Mouse (Mus musculus) stomach, embryonic 14.5 days (tissue): ENCODE data around the gene Kmt2d. TPM values are rescaled to one million over a fixed set of nuclear protein-coding genes. Genes with fewer than 3 reads are reported as not detected.

ENCODE experiments used
- ATAC-seq: fragments of 200-750 bp; cut with Nextera tagmentation; 2 replicates; pipeline ENCODE4 v1.8.0; 2017; ENCODE audit warnings: low read depth, moderate TSS enrichment; ENCODE audit not compliant: insufficient number of reproducible peaks, insufficient read depth, low FRiP score
- H3K27ac ChIP-seq: fragments of 300-500 bp; sonication (generic); 2 replicates; pipeline ENCODE4 v1.5.1; 2014; ENCODE audit warnings: mild to moderate bottlenecking, low read length, moderate library complexity, mixed read lengths
- H3K27me3 ChIP-seq: fragments of 300-500 bp; sonication (generic); 2 replicates; pipeline ENCODE4 v1.6.1; 2014; ENCODE audit warnings: low read length, control low read depth, mixed read lengths; ENCODE audit not compliant: control insufficient read depth, insufficient read depth
- H3K36me3 ChIP-seq: fragments of 300-500 bp; sonication (generic); 2 replicates; pipeline ENCODE4 v1.6.1; 2014; ENCODE audit warnings: mild to moderate bottlenecking, control low read depth, low read length, moderate library complexity, mixed read lengths; ENCODE audit not compliant: control insufficient read depth, insufficient read depth
- H3K4me1 ChIP-seq: fragments of 300-500 bp; sonication (generic); 2 replicates; pipeline ENCODE4 v1.6.1; 2014; ENCODE audit warnings: low read length, control low read depth, mixed read lengths; ENCODE audit not compliant: control insufficient read depth, insufficient read depth
- H3K4me2 ChIP-seq: fragments of 300-500 bp; sonication (generic); replicated peaks from 2 replicates; pipeline ENCODE4 v1.6.1; 2014; ENCODE audit warnings: low read depth, low read length, control low read depth
- H3K4me3 ChIP-seq: fragments of 300-500 bp; sonication (generic); 2 replicates; pipeline ENCODE4 v1.5.1; 2014; ENCODE audit warnings: low read depth, low read length, control low read depth
- H3K9ac ChIP-seq: fragments of 300-500 bp; sonication (generic); replicated peaks from 2 replicates; pipeline ENCODE4 v1.6.1; 2014; ENCODE audit warnings: low read depth, mild to moderate bottlenecking, control low read depth, low read length, moderate library complexity, mixed read lengths
- H3K9me3 ChIP-seq: fragments of 300-500 bp; sonication (generic); 2 replicates; pipeline ENCODE4 v1.6.1; 2016; ENCODE audit warnings: low read depth, low read length, control low read depth; ENCODE audit not compliant: control insufficient read depth
- WGBS: fragments of 180-500 bp; shearing (Covaris S2); extraction: QIAGEN DNeasy Blood & Tissue Kit; methylation state at CpG from one replicate; pipeline ENCODE4 v1.1.7; 2014; 5-methylcytosine and 5-hydroxymethylcytosine counted together
- polyA plus RNA-seq: library from polyadenylated mRNA; unstranded; fragments of >200 nt; fragmentation: Nextera tagmentation; extraction: Ambion mirVana; gene quantifications from 2 replicates; pipeline ENCODE4 v1.2.1, GENCODE M21; 2014

Gene Kmt2d
- polyA plus RNA-seq, 1 experiment from 2014 or later = 21.4 TPM

DNA sequence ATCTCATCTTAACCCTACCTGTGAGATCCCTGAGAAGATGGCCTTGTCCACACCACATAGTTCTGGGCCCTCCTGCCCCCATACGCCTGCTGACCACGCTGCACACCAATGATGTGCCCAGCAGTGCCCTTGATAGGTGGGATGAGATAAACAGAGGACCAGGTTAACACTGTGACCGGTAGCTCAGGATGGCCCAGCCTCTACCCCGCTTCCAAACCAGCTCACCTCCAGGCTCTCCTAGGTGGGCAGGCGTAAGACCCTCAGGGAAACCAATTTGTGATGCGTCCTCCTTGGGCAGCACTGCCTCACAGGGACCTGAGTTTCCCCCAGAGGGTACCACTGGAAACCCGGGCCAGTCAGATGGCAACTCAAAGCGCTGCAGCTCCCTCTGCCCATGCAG is 5.2 kb downstream of the Kmt2d start:
- H3K9me3 ChIP-seq = no peaks in the 10 kb centered on the region
- H3K36me3 ChIP-seq = peaks cover 64% of the 10 kb centered on the region
- 94% methylated on average over 8 of the region's 8 CpGs for WGBS

DNA sequence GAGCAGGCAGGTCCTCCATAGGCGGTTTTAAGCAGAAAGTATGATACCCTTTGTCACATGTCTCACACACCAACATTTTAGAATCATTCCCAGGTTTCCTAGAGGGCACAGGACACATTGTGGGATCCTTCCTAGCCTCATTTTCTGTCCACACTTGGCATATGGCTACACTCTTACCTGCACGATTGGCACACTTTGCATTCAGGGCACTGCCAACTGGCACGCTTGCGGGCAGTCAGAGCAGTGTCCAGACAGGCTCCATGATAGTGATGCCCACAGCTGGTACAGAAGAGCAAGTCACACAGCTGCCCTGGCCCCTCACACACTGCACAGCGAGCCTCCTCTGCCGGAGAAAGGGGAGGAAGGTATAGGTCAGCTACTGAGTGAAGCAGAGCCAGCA is 6.1 kb downstream of the Kmt2d start:
- Histone ChIP-seq H3K27ac (no peak overlapping the region), H3K36me3 (peaks cover 72% of the 10 kb centered on the region), H3K4me2 (no peak overlapping the region), H3K4me3 (no peak overlapping the region), H3K4me1 (peaks cover 30% of the 10 kb centered on the region), H3K9ac (no peak overlapping the region), H3K9me3 (no peaks in the 10 kb centered on the region), H3K27me3 (no peaks in the 10 kb centered on the region)
- WGBS = 95% methylated on average over 6 of the region's 6 CpGs
- no peak for ATAC-seq

More for the DNA sequence above, 5.2 kb downstream of the Kmt2d start:
- no peaks in the 10 kb centered on the region for H3K27me3 ChIP-seq
- H3K4me3 ChIP-seq = no peak overlapping the region
- no peak overlapping the region for H3K27ac ChIP-seq
- H3K9ac ChIP-seq = no peak overlapping the region
- H3K4me1 ChIP-seq = peaks cover 31% of the 10 kb centered on the region
- no peak for ATAC-seq
- no peak overlapping the region for H3K4me2 ChIP-seq

DNA sequence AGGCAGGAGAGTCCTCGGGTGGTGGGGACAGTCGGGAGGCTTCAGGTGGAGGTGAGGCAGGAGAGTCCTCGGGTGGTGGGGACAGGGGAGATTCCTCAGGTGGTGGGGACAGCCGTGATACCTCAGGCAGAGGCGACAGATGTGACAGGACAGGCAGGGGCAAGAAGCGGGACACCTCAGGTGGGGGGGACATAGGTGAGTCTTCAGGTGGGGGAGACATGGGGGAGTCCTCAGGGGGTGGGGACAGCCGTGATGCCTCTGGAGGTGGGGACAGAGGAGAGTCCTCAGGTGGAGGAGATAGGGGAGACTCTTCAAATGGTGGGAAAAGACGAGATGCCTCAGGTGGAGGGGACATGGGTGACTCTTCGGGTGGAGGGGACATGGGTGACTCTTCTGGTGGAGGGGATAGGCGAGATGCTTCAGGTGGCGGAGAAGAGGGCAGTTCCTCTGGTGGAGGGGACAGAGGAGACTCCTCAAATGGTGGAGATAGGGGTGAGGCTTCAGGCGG is 7.5 kb downstream of the Kmt2d start:
- H3K36me3 ChIP-seq = peaks cover 81% of the 10 kb centered on the region
- H3K27ac ChIP-seq = no peak overlapping the region
- no peaks in the 10 kb centered on the region for H3K27me3 ChIP-seq
- no peak overlapping the region for H3K9ac ChIP-seq
- 83% methylated on average over 12 of the region's 12 CpGs for WGBS
- H3K4me2 ChIP-seq = no peak overlapping the region
- no peak for ATAC-seq
- no peak overlapping the region for H3K4me3 ChIP-seq
- no peaks in the 10 kb centered on the region for H3K9me3 ChIP-seq
- H3K4me1 ChIP-seq = peaks cover 15% of the 10 kb centered on the region

DNA sequence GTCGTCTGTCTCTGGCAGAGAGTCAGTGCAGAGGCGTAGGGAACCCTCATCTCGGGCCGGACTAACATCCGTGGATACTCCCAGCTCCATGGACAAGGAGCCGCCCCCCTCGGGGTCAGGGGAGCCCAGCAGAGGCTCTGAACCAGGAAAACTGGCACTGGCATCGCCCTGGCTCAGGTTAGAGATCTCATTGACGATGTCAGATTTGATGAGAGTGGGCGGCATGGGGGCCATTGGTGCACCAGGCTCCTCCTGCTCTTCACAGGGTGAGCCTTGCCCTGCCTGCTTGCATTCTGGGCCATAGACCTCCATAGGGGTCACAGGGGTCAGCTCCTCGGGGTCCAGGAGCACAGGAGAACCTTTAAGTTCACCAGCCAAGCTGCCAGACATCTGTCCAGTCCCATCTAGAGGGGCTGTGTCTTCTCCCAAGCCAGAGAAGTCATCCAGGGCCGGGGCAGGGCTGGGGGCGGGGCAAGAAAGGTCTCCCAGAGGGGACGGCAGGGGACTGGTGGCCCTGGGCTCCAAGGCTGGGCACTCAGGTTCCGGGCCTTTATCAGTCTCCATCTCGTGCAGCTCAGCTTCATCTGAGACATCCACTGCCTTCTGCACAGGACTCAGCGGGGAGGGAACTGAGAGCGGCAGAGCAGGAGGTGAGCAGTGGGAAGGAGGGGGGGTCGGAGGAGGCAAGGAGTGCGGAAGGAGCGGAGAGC is 9.1 kb downstream of the Kmt2d start:
- Histone ChIP-seq H3K4me1 (no peaks in the 10 kb centered on the region), H3K27ac (no peak overlapping the region), H3K9me3 (no peaks in the 10 kb centered on the region), H3K4me3 (no peak overlapping the region), H3K4me2 (no peak overlapping the region), H3K36me3 (peaks cover 97% of the 10 kb centered on the region), H3K9ac (no peak overlapping the region), H3K27me3 (no peaks in the 10 kb centered on the region)
- ATAC-seq = no peak
- WGBS = 89% methylated on average over 21 of the region's 21 CpGs

DNA sequence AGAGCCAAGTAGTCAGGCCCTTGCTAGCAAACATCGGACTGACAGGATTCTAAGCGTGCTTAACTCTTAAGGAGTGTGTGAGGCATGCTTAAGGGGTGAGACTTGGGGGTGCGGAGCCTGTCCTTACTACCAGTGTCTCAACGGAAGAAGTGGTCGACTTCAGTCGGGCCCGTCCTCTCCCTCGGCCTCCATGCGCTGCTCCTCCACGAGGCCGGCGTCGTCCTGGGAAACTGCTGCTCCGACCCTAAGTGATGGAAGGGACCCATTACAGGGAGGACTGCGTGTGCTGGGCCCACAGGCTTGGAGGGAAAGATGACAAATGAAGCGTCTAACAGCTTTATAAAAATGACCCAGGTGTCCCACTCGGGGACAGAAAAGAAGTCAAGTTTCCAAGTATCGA is 10.1 kb downstream of the Kmt2d start:
- no peak overlapping the region for H3K4me3 ChIP-seq
- peaks cover 97% of the 10 kb centered on the region for H3K36me3 ChIP-seq
- 91% methylated on average over 18 of the region's 18 CpGs for WGBS
- no peak overlapping the region for H3K27ac ChIP-seq
- ATAC-seq = no peak
- H3K4me1 ChIP-seq = no peaks in the 10 kb centered on the region
- no peaks in the 10 kb centered on the region for H3K9me3 ChIP-seq
- no peak overlapping the region for H3K4me2 ChIP-seq
- no peak overlapping the region for H3K9ac ChIP-seq
- no peaks in the 10 kb centered on the region for H3K27me3 ChIP-seq

DNA sequence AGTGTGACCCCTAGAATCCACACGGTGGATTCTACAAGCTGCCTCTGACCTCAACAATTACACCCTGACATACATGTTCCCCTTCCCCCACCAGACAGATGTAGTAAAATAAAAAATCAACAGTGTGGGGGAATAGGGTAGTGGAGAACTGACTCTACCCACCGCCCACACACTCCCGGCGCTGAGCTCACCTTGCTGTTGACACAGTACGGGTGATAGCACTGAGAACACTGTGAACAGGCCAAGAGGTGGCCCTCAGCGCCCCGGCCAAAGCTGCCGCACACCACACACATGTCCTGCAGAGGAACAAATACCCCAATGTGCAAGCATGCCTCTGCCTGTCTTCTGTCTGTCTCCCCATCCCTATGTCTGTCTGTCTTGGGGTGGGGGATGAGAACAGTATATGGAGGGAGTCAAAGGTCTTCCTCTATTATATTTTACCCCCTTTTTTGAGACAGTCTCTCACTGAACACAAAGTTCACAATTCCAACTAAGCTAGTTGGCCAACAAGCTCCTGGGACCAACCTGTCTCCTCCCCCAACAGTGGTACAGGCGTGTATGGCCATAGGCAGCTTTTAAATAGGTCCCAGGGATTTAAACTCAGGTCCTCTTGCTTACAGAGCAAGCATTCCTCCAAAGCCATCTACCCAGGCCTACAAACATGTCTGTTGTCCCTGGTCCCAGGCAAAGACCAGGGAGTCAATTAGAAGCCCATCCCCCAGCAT is 11.5 kb downstream of the Kmt2d start:
- H3K4me1 ChIP-seq = no peaks in the 10 kb centered on the region
- no peak overlapping the region for H3K9ac ChIP-seq
- H3K36me3 ChIP-seq = peaks cover 97% of the 10 kb centered on the region
- no peaks in the 10 kb centered on the region for H3K27me3 ChIP-seq
- 74% methylated on average over 9 of the region's 9 CpGs for WGBS
- no peak overlapping the region for H3K4me2 ChIP-seq
- no peak for ATAC-seq
- H3K27ac ChIP-seq = no peak overlapping the region
- no peaks in the 10 kb centered on the region for H3K9me3 ChIP-seq
- H3K4me3 ChIP-seq = no peak overlapping the region

DNA sequence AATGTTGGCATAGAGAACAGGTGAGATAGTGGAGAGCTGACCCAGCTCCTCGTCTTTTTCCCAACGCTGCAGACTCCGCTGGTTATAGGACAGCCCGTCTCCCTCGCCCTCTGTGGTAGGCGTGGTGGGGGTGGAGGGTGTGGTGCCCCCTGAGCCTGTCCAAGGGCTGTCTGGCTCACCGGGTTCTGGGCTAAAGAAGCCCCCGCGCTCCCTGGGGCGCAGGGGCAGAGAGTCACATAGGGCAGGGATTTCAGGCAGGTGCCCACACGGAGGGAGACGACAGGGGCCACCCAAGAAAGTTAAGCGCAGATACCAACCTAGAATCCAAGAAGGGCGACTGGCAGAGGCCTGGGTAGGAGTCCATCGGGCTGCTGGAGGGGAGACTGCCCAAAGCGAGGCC is 16.8 kb downstream of the Kmt2d start:
- Histone ChIP-seq H3K4me1 (no peaks in the 10 kb centered on the region), H3K27ac (no peak overlapping the region), H3K4me2 (no peak overlapping the region), H3K9me3 (no peaks in the 10 kb centered on the region), H3K27me3 (no peaks in the 10 kb centered on the region), H3K9ac (no peak overlapping the region), H3K36me3 (peaks cover 97% of the 10 kb centered on the region), H3K4me3 (no peak overlapping the region)
- WGBS = 82% methylated on average over 16 of the region's 16 CpGs
- ATAC-seq = no peak

DNA sequence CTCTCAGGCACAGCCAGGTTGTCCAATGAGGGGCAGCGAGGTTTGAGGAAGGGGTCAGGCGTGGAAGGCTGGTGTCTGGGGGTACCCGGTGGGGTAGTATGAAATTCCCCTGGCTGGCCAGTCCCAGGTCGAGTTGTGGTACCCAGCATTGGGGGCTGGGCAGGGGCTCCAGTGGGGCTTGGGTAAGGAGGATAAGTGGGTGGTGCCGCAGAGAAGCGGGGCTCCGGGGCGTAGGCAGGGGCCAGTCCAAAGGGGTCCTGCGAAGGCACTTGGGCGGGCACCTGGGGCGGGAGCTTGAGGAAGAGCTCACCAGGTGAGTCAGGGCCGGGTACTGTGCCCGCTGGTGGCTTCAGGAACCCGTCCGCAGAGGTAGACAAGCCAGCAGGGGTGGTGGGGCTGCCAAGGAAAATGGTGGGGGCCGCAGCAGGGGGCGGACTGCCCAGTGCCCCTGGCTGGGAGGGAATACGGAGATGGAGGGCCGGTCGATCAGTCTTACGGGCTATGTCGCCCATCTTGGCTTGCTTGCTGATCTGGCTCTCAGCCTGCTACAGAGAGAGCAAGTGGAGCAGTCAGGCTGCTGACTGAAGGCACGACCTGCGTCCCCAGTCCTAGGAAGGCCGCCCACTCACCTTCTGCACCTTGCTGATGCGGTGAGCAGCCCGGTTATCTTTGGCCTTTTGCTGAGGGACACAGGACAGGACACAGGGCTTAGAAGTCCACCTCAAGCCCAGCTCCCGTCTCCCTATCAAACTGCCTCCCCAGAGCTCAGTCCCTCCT is 17.7 kb downstream of the Kmt2d start:
- Histone ChIP-seq H3K4me1 (no peaks in the 10 kb centered on the region), H3K36me3 (peaks cover 99% of the 10 kb centered on the region), H3K9me3 (no peaks in the 10 kb centered on the region), H3K4me2 (no peak overlapping the region), H3K4me3 (no peak overlapping the region), H3K27me3 (no peaks in the 10 kb centered on the region), H3K9ac (no peak overlapping the region), H3K27ac (no peak overlapping the region)
- WGBS = 93% methylated on average over 28 of the region's 28 CpGs
- no peak for ATAC-seq
